In the genomic region with DNA sequence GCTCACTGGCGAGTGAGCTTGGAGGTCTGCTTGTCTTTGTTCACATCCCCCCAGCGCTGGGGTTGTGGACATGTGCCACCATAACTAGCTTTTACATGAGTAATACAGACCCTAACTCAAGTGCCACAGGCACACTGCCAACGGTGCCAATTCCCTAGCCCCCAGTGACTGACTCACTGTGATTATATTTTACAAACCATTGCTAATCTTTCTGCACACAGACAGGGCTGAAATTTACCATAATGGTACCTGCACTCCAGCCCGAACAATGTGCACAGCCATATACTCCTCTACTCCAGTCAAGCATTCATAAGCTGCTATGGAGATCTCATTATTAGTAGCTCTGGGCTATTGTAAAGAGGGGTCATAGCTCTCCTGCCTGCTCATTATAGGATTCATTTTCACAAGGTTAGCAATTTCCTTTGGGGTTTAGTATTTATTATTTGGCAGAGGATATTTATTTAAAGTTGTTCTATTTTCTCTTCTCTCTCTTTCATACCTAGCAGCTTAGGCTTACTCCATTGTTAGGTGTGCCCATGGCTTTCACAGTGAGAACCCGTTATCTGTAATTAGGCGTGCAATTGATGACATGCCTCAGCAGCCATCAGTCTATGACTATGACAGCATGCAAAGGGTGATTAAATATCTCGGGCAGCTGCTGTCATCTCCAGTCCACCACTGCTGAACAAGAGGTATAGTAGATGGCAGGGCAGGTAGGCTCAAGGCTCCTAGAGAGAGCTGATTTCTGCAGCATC, we compare ENCODE assay signal across 14 mouse cellular contexts.
DNase-seq lines count a peak whose midpoint lies in the region; ATAC-seq and TF ChIP-seq lines count a peak whose summit lies in the region.
"Had no signal": no experiment of that assay in that cellular context is flagged by ENCODE, and none has a peak within 500 bp of the region (broad histone marks: within the 10 kb centered on the region; RNA-seq: fewer than 3 reads in every experiment).

No protein-coding gene starts in this region.

- no peaks in the 10 kb centered on the region for H3K36me3 ChIP-seq in embryonic facial prominence, embryonic 13.5 days
- no peaks in the 10 kb centered on the region for H3K36me3 ChIP-seq in hindbrain, embryonic 11.5 days (ENCODE audit: control insufficient read depth, insufficient read depth, low read length)
- no peaks in the 10 kb centered on the region for H3K36me3 ChIP-seq in midbrain, embryonic 16.5 days (ENCODE audit: control insufficient read depth, insufficient read depth, low read length)
- H3K36me3 ChIP-seq: heart, embryonic 12.5 days had no signal

- WGBS in embryonic facial prominence, embryonic 13.5 days, result 62% methylated on average over 7 of the region's 7 CpGs
- 58% methylated on average over 7 of the region's 7 CpGs for WGBS in hindbrain, embryonic 11.5 days
- 29% methylated on average over 7 of the region's 7 CpGs for WGBS in midbrain, embryonic 16.5 days

- no peak overlapping the region for H3K9ac ChIP-seq in embryonic facial prominence, embryonic 13.5 days
- H3K9ac ChIP-seq in hindbrain, embryonic 11.5 days (ENCODE audit: low read depth, low read length), result 0 out of 2 replicates have a peak overlapping the region, but pooled peaks have one; percentile 5
- peak overlapping the region; percentile 8; the same call in 1 of the 2 replicates for H3K9ac ChIP-seq in midbrain, embryonic 16.5 days (ENCODE audit: low read depth, low read length)
- H3K9ac ChIP-seq: heart, embryonic 12.5 days had no signal

- TF ChIP-seq POLR2A in brain, embryonic 14.5 days (IDR thresholded peaks at IDR 0.05; ENCODE audit: borderline replicate concordance, extremely low read depth, insufficient read depth, insufficient read length, poor library complexity, severe bottlenecking), result no peak

- no peaks in the 10 kb centered on the region for H3K9me3 ChIP-seq in embryonic facial prominence, embryonic 13.5 days
- H3K9me3 ChIP-seq in hindbrain, embryonic 11.5 days (ENCODE audit: control insufficient read depth, low read length), result no peaks in the 10 kb centered on the region
- no peaks in the 10 kb centered on the region for H3K9me3 ChIP-seq in midbrain, embryonic 16.5 days (replicated peaks; ENCODE audit: control insufficient read depth, low read length, poor library complexity, severe bottlenecking)
- H3K9me3 ChIP-seq: heart, embryonic 12.5 days; megakaryocyte, embryonic 14.5 days had no signal

- no peaks in the 10 kb centered on the region for H3K4me1 ChIP-seq in embryonic facial prominence, embryonic 13.5 days
- H3K4me1 ChIP-seq in hindbrain, embryonic 11.5 days (replicated peaks; ENCODE audit: control insufficient read depth, insufficient read depth, low read length), result no peaks in the 10 kb centered on the region
- peaks cover 19% of the 10 kb centered on the region for H3K4me1 ChIP-seq in midbrain, embryonic 16.5 days (ENCODE audit: control insufficient read depth, insufficient read depth, low read length)
- H3K4me1 ChIP-seq: heart, embryonic 12.5 days; megakaryocyte, embryonic 14.5 days had no signal

- DNase-seq in brain, embryonic 14.5 days (ENCODE audit: low read depth), result peak; percentile 67
- peak; percentile 28 for DNase-seq in hindbrain, embryonic 11.5 days (ENCODE audit: low spot score)
- no peak for DNase-seq in testis, postnatal 10 days (ENCODE audit: low spot score)
- no peak for DNase-seq in left cerebral cortex, adult 9 months (ENCODE audit: low spot score in 2 of 2)
- no peak for DNase-seq in kidney, adult 8-10 months
- DNase-seq: adrenal gland, postnatal 25 days; cerebellum, adult 18-20 months; gastrocnemius, adult 2 months; lung, adult 18-20 months had no signal

- TF ChIP-seq CTCF in brain, embryonic 14.5 days (IDR thresholded peaks at IDR 0.05; ENCODE audit: borderline replicate concordance, extremely low read depth, insufficient read depth, insufficient read length), result no peak

- no peaks in the 10 kb centered on the region for H3K27me3 ChIP-seq in embryonic facial prominence, embryonic 13.5 days
- H3K27me3 ChIP-seq in hindbrain, embryonic 11.5 days (ENCODE audit: control insufficient read depth, insufficient read depth, low read length), result no peaks in the 10 kb centered on the region
- H3K27me3 ChIP-seq in midbrain, embryonic 16.5 days (ENCODE audit: control insufficient read depth, insufficient read depth, low read depth, low read length), result no peaks in the 10 kb centered on the region
- H3K27me3 ChIP-seq: heart, embryonic 12.5 days; megakaryocyte, embryonic 14.5 days had no signal

- no peak overlapping the region for H3K4me2 ChIP-seq in embryonic facial prominence, embryonic 13.5 days
- H3K4me2 ChIP-seq in hindbrain, embryonic 11.5 days (replicated peaks; ENCODE audit: low read depth, low read length), result no peak overlapping the region
- peak overlapping the region; percentile 8; the same call in 1 of the 2 replicates for H3K4me2 ChIP-seq in midbrain, embryonic 16.5 days (ENCODE audit: low read length)
- H3K4me2 ChIP-seq: heart, embryonic 12.5 days had no signal

- peak; percentile 59; the same call in 1 of the 2 replicates for ATAC-seq in embryonic facial prominence, embryonic 13.5 days (ENCODE audit: insufficient number of reproducible peaks, insufficient read depth, low FRiP score, low TSS enrichment, low read depth)
- ATAC-seq in hindbrain, embryonic 11.5 days (ENCODE audit: low FRiP score), result peak; percentile 92
- peak; percentile 94 for ATAC-seq in midbrain, embryonic 16.5 days

- H3K4me3 ChIP-seq in embryonic facial prominence, embryonic 13.5 days, result no peak overlapping the region
- H3K4me3 ChIP-seq in hindbrain, embryonic 11.5 days (ENCODE audit: low read depth, low read length), result no peak overlapping the region
- no peak overlapping the region for H3K4me3 ChIP-seq in midbrain, embryonic 16.5 days (ENCODE audit: low read depth, low read length)
- H3K4me3 ChIP-seq: gastrocnemius, adult 2 months; heart, embryonic 12.5 days; layer of hippocampus, adult 2 months; megakaryocyte, embryonic 14.5 days had no signal

- no peak overlapping the region for H3K27ac ChIP-seq in embryonic facial prominence, embryonic 13.5 days
- H3K27ac ChIP-seq in hindbrain, embryonic 11.5 days (ENCODE audit: low read depth, low read length), result peak overlapping the region; percentile 84
- H3K27ac ChIP-seq in midbrain, embryonic 16.5 days (ENCODE audit: low read length), result peak overlapping the region; percentile 80
- H3K27ac ChIP-seq: gastrocnemius, adult 2 months; layer of hippocampus, adult 2 months had no signal

Comparison
In these comparisons a context has a peak if more than half of its experiments do, and no peak if none do; other contexts are left out.
1. DNase-seq: peak in brain, embryonic 14.5 days (single experiment) and hindbrain, embryonic 11.5 days (single experiment); none in testis, postnatal 10 days (single experiment), left cerebral cortex, adult 9 months (0 of 2) and kidney, adult 8-10 months (0 of 2).
2. Peak in every context shown above with its lines, with median percentiles within 50 percentile points of each other: ATAC-seq.